15 mouse cellular contexts compared by ENCODE assay signal in genomic region chr2:3822483-3823455, GRCm38 (mm10).
A peak's percentile ranks its signal among the peaks of the same experiment; 100 is the strongest.
DNase-seq lines count a peak whose midpoint lies in the region; ATAC-seq and TF ChIP-seq lines count a peak whose summit lies in the region.
"Had no signal": no experiment of that assay in that cellular context is flagged by ENCODE, and none has a peak within 500 bp of the region (broad histone marks: within the 10 kb centered on the region; RNA-seq: fewer than 3 reads in every experiment).

No protein-coding gene starts in this region.

- H3K4me1 ChIP-seq in kidney, embryonic 15.5 days = peaks cover 5% of the 10 kb centered on the region; the same call in 1 of the 2 replicates
- no peaks in the 10 kb centered on the region for H3K4me1 ChIP-seq in kidney, adult 2 months (ENCODE audit: control insufficient read depth, insufficient read depth, low read length)
- H3K4me1 ChIP-seq: midbrain, embryonic 15.5 days had no signal

- H3K27ac ChIP-seq in kidney, embryonic 15.5 days = no peak overlapping the region
- no peak overlapping the region for H3K27ac ChIP-seq in kidney, adult 2 months (ENCODE audit: insufficient read depth, low read depth, low read length)
- H3K27ac ChIP-seq: lung, embryonic 15.5 days; midbrain, embryonic 15.5 days had no signal

- H3K9ac ChIP-seq in kidney, embryonic 15.5 days = no peak overlapping the region
- H3K9ac ChIP-seq: lung, embryonic 15.5 days; midbrain, embryonic 15.5 days had no signal

- WGBS in kidney, embryonic 15.5 days = 64% methylated on average over 8 of the region's 8 CpGs
- WGBS in kidney, adult 2 months = 57% methylated on average over 8 of the region's 8 CpGs

- no peak overlapping the region for H3K4me2 ChIP-seq in kidney, embryonic 15.5 days
- H3K4me2 ChIP-seq: liver, embryonic 11.5 days; lung, embryonic 15.5 days; midbrain, embryonic 15.5 days had no signal

- peak; percentile 24 for DNase-seq in embryo, embryonic 11 days
- no peak for DNase-seq in embryo, embryonic 10 days (ENCODE audit: low spot score)
- no peak for DNase-seq in kidney, adult 2 months
- DNase-seq in adrenal gland, postnatal 14 days = peak; percentile 69
- DNase-seq in mesoderm, embryonic 11.5 days (ENCODE audit: low read depth, low spot score) = peak; percentile 17
- no peak for DNase-seq in spleen, postnatal 4 days (ENCODE audit: low spot score in 2 of 2)
- no peak for DNase-seq in heart, postnatal 10 days
- DNase-seq: cerebellum, postnatal 14 days; kidney, adult 18-20 months; layer of hippocampus, postnatal 36 days; left cerebral cortex, postnatal 4 days had no signal

- 0 out of 2 replicates have a peak, but pooled peaks have one; percentile 43 for ATAC-seq in kidney, embryonic 15.5 days (replicated peaks; ENCODE audit: low FRiP score)
- ATAC-seq: midbrain, embryonic 15.5 days had no signal

- H3K9me3 ChIP-seq in kidney, embryonic 15.5 days (replicated peaks) = no peaks in the 10 kb centered on the region
- H3K9me3 ChIP-seq: lung, embryonic 15.5 days; midbrain, embryonic 15.5 days had no signal

- H3K4me3 ChIP-seq in kidney, embryonic 15.5 days (replicated peaks) = no peak overlapping the region
- H3K4me3 ChIP-seq in kidney, adult 2 months (ENCODE audit: insufficient read depth, low read depth, low read length) = no peak overlapping the region
- H3K4me3 ChIP-seq: lung, embryonic 15.5 days; midbrain, embryonic 15.5 days had no signal

- intact Hi-C loops in heart, postnatal 10 days (cut with DNase I) = no loop called here

- H3K36me3 ChIP-seq in kidney, embryonic 15.5 days = no peaks in the 10 kb centered on the region
- no peaks in the 10 kb centered on the region for H3K36me3 ChIP-seq in kidney, adult 2 months (ENCODE audit: control insufficient read depth, insufficient read depth, low read length)
- H3K36me3 ChIP-seq: lung, embryonic 15.5 days; midbrain, embryonic 15.5 days had no signal

- no peak for TF ChIP-seq CTCF in kidney, adult 2 months (conservative IDR thresholded peaks at IDR 0.05; ENCODE audit: insufficient read depth, insufficient read length, low read depth, low read length)

- H3K27me3 ChIP-seq in kidney, embryonic 15.5 days = no peaks in the 10 kb centered on the region
- no peaks in the 10 kb centered on the region for H3K27me3 ChIP-seq in kidney, adult 2 months (replicated peaks; ENCODE audit: control insufficient read depth, insufficient read depth, low read length)
- H3K27me3 ChIP-seq: lung, embryonic 15.5 days; midbrain, embryonic 15.5 days had no signal

- no peak for TF ChIP-seq POLR2A in kidney, adult 2 months (IDR thresholded peaks at IDR 0.05; ENCODE audit: low read depth, low read length)

Comparison
In these comparisons a context has a peak if more than half of its experiments do, and no peak if none do; other contexts are left out.
1. DNase-seq: peak in embryo, embryonic 11 days (single experiment), adrenal gland, postnatal 14 days (single experiment) and mesoderm, embryonic 11.5 days (single experiment); none in embryo, embryonic 10 days (single experiment), kidney, adult 2 months (single experiment), spleen, postnatal 4 days (0 of 2) and heart, postnatal 10 days (0 of 2).